ENCODE assay signal across 27 mouse cellular contexts in the genomic region with DNA sequence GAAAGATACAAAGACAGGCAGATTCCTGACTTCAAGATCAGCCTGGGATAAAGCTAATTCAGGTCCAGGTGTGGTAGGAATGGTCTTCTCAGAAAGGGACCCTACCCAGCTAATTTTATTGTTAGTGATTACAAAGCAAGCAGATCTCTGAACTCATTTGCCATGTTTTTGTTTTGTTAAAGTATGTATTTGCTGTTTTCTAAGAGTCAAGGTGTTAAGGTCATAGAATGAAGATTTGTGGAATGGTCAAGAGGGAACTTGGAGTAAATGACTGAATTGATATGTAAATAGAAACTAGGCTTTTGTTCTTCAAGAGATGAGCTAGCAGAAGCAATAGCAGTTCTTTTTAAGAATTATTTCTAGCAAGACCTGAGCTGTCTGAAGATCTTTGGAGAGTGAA.
"Had no signal": no experiment of that assay in that cellular context is flagged by ENCODE, and none has a peak within 500 bp of the region (broad histone marks: within the 10 kb centered on the region; RNA-seq: fewer than 3 reads in every experiment).

No protein-coding gene starts in this region.

- H3K27ac ChIP-seq: limb, embryonic 10.5 days; limb, embryonic 12.5 days; limb, embryonic 13.5 days; limb, embryonic 15.5 days; liver, embryonic 12.5 days; liver, embryonic 13.5 days; liver, embryonic 14.5 days; liver, embryonic 15.5 days; lung, embryonic 15.5 days; macrophage; midbrain, embryonic 10.5 days; midbrain, embryonic 12.5 days; midbrain, embryonic 13.5 days; midbrain, embryonic 15.5 days had no signal

- H3K4me1 ChIP-seq: limb, embryonic 10.5 days; limb, embryonic 12.5 days; limb, embryonic 13.5 days; limb, embryonic 15.5 days; liver, embryonic 12.5 days; liver, embryonic 13.5 days; liver, embryonic 15.5 days; lung, embryonic 15.5 days; megakaryocyte, embryonic 14.5 days; midbrain, embryonic 10.5 days; midbrain, embryonic 12.5 days; midbrain, embryonic 13.5 days; midbrain, embryonic 15.5 days had no signal

- H3K9ac ChIP-seq: limb, embryonic 12.5 days; limb, embryonic 13.5 days; limb, embryonic 15.5 days; liver, embryonic 12.5 days; liver, embryonic 13.5 days; liver, embryonic 14.5 days; liver, embryonic 15.5 days; liver, postnatal 0 days; lung, embryonic 14.5 days; lung, embryonic 15.5 days; midbrain, embryonic 12.5 days; midbrain, embryonic 13.5 days; midbrain, embryonic 15.5 days had no signal

- H3K27me3 ChIP-seq: limb, embryonic 12.5 days; limb, embryonic 13.5 days; limb, embryonic 15.5 days; liver, embryonic 12.5 days; liver, embryonic 13.5 days; liver, embryonic 15.5 days; lung, embryonic 15.5 days; megakaryocyte, embryonic 14.5 days; midbrain, embryonic 12.5 days; midbrain, embryonic 13.5 days; midbrain, embryonic 15.5 days had no signal

- DNase-seq: left cerebral cortex, postnatal 4 days; liver; liver, embryonic 13.5 days; liver, postnatal 0 days; lung, adult 18-20 months; lung, adult 2 months; lung, embryonic 14.5 days; lung, postnatal 10 days; lung, postnatal 14 days; lung, postnatal 36 days; lung, postnatal 4 days; midbrain, embryonic 14.5 days had no signal

- H3K4me3 ChIP-seq: limb, embryonic 10.5 days; limb, embryonic 12.5 days; limb, embryonic 13.5 days; limb, embryonic 15.5 days; liver, embryonic 12.5 days; liver, embryonic 13.5 days; liver, embryonic 15.5 days; lung, embryonic 15.5 days; megakaryocyte, embryonic 14.5 days; midbrain, embryonic 10.5 days; midbrain, embryonic 12.5 days; midbrain, embryonic 13.5 days; midbrain, embryonic 15.5 days; myocyte had no signal

- H3K9me3 ChIP-seq: limb, embryonic 10.5 days; limb, embryonic 12.5 days; limb, embryonic 13.5 days; limb, embryonic 15.5 days; liver, embryonic 12.5 days; liver, embryonic 13.5 days; liver, embryonic 15.5 days; lung, embryonic 15.5 days; midbrain, embryonic 10.5 days; midbrain, embryonic 12.5 days; midbrain, embryonic 13.5 days; midbrain, embryonic 15.5 days had no signal

- H3K36me3 ChIP-seq: limb, embryonic 10.5 days; limb, embryonic 12.5 days; limb, embryonic 13.5 days; limb, embryonic 15.5 days; liver, embryonic 12.5 days; liver, embryonic 13.5 days; liver, embryonic 15.5 days; lung, embryonic 15.5 days; midbrain, embryonic 10.5 days; midbrain, embryonic 12.5 days; midbrain, embryonic 13.5 days; midbrain, embryonic 15.5 days had no signal
